Mouse (Mus musculus): Measurements from ENCODE around the gene Pdxdc1. TPM values are rescaled to one million over a fixed set of nuclear protein-coding genes. Genes with fewer than 3 reads are reported as not detected.
"Not testable (repeated sequence)": the region's sequence is repeated elsewhere in the genome, so short reads cannot be mapped to it uniquely, and the experiment has no call there.

Pdxdc1 gene
- polyA plus RNA-seq, 1 experiment from 2014 or later: 102 TPM

GRCm38 (mm10) chr16:13895740-13896139 lies 7.2 kb downstream of the Pdxdc1 start:
- Histone ChIP-seq H3K27ac (ENCODE audit: low read length) (no peak overlapping the region), H3K9ac (ENCODE audit: low read depth, low read length) (no peak overlapping the region), H3K27me3 (replicated peaks; ENCODE audit: control insufficient read depth, insufficient read depth, low read length) (no peaks in the 10 kb centered on the region), H3K4me1 (ENCODE audit: control insufficient read depth, insufficient read depth, low read length) (no peaks in the 10 kb centered on the region), H3K4me3 (ENCODE audit: low read length) (no peak overlapping the region), H3K36me3 (ENCODE audit: control insufficient read depth, insufficient read depth, low read length) (no peaks in the 10 kb centered on the region), H3K9me3 (ENCODE audit: control insufficient read depth, low read length) (no peaks in the 10 kb centered on the region), H3K4me2 (ENCODE audit: low read depth, low read length) (no peak overlapping the region)
- no peak for ATAC-seq
- 85% methylated on average over 3 of the region's 3 CpGs for WGBS

DNA sequence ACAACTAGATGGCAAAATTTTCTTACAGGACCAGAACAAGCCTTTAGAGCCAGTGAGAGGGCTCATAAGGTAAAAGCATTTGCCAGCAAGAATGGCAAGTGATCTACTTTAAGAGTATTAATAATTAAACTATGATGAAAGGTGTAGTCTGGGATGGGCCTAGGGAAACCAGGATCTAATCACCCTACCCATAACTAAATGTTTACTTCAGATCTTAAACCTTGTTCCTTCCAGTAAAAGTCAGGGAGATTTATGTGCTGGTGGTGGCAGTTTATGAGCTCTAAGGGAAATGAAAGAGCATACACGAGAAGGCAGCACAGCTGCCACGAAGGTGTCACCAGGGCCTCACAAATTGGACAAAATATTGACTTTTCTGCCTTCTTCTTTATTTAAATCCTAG lies 8.8 kb downstream of the Pdxdc1 start:
- 42% methylated on average over 2 of the region's 2 CpGs for WGBS
- peak; percentile 90 for ATAC-seq
- H3K4me3 ChIP-seq (ENCODE audit: low read length): no peak overlapping the region
- no peaks in the 10 kb centered on the region for H3K36me3 ChIP-seq (ENCODE audit: control insufficient read depth, insufficient read depth, low read length)
- no peaks in the 10 kb centered on the region for H3K4me1 ChIP-seq (ENCODE audit: control insufficient read depth, insufficient read depth, low read length)
- no peak overlapping the region for H3K9ac ChIP-seq (ENCODE audit: low read depth, low read length)
- H3K9me3 ChIP-seq (ENCODE audit: control insufficient read depth, low read length): no peaks in the 10 kb centered on the region
- H3K27ac ChIP-seq (ENCODE audit: low read length): peak overlapping the region; percentile 57
- H3K4me2 ChIP-seq (ENCODE audit: low read depth, low read length): peak overlapping the region; percentile 22; the same call in 1 of the 2 replicates
- no peaks in the 10 kb centered on the region for H3K27me3 ChIP-seq (replicated peaks; ENCODE audit: control insufficient read depth, insufficient read depth, low read length)

- no peak for ATAC-seq
- Histone ChIP-seq H3K4me2 (ENCODE audit: low read depth, low read length) (no peak overlapping the region), H3K4me3 (ENCODE audit: low read length) (no peak overlapping the region), H3K27ac (ENCODE audit: low read length) (no peak overlapping the region), H3K4me1 (ENCODE audit: control insufficient read depth, insufficient read depth, low read length) (no peaks in the 10 kb centered on the region), H3K36me3 (ENCODE audit: control insufficient read depth, insufficient read depth, low read length) (no peaks in the 10 kb centered on the region), H3K9ac (ENCODE audit: low read depth, low read length) (no peak overlapping the region), H3K9me3 (ENCODE audit: control insufficient read depth, low read length) (no peaks in the 10 kb centered on the region), H3K27me3 (replicated peaks; ENCODE audit: control insufficient read depth, insufficient read depth, low read length) (no peaks in the 10 kb centered on the region)
These were observed 10.1 kb downstream of the Pdxdc1 start for GRCm38 (mm10) chr16:13892850-13893249.

DNA sequence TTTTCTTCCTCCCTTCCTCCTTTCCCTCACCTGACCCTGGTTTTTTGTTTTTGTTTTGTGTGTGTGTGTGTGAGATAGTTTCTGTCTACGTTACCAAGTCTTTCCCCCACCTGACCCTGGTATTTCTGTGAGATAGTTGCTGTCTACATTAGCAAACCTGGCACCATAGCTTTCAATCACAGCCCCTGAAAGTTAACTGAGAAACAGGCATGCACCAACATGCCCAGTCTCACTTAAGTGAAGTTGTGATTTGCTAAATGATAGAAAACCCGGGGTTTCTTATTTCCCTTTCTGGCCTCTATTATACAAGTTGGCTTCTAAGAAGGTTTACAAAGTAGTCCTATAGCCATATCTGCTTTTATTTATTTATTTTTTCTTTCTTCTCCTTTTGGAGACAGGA lies 12.5 kb downstream of the Pdxdc1 start:
- Histone ChIP-seq H3K9me3 (ENCODE audit: control insufficient read depth, low read length) (no peaks in the 10 kb centered on the region), H3K4me3 (ENCODE audit: low read length) (no peak overlapping the region)

GRCm38 (mm10) chr16:13883094-13883774 lies 19.7 kb downstream of the Pdxdc1 start:
- Histone ChIP-seq H3K4me3 (ENCODE audit: low read length) (no peak overlapping the region), H3K4me2 (ENCODE audit: low read depth, low read length) (no peak overlapping the region), H3K27me3 (replicated peaks; ENCODE audit: control insufficient read depth, insufficient read depth, low read length) (no peaks in the 10 kb centered on the region), H3K9me3 (ENCODE audit: control insufficient read depth, low read length) (no peaks in the 10 kb centered on the region), H3K36me3 (ENCODE audit: control insufficient read depth, insufficient read depth, low read length) (no peaks in the 10 kb centered on the region), H3K27ac (ENCODE audit: low read length) (peak overlapping the region; percentile 83), H3K4me1 (ENCODE audit: control insufficient read depth, insufficient read depth, low read length) (peaks cover 5% of the 10 kb centered on the region; the same call in 1 of the 2 replicates), H3K9ac (ENCODE audit: low read depth, low read length) (no peak overlapping the region)
- ATAC-seq: peak; percentile 97
- 9% methylated on average over 3 of the region's 3 CpGs for WGBS

More for the DNA sequence above, 12.5 kb downstream of the Pdxdc1 start:
- 78% methylated on average over 2 of the region's 2 CpGs for WGBS
- Histone ChIP-seq H3K4me1 (ENCODE audit: control insufficient read depth, insufficient read depth, low read length) (no peaks in the 10 kb centered on the region), H3K9ac (ENCODE audit: low read depth, low read length) (no peak overlapping the region), H3K36me3 (ENCODE audit: control insufficient read depth, insufficient read depth, low read length) (no peaks in the 10 kb centered on the region), H3K27me3 (replicated peaks; ENCODE audit: control insufficient read depth, insufficient read depth, low read length) (no peaks in the 10 kb centered on the region), H3K27ac (ENCODE audit: low read length) (no peak overlapping the region), H3K4me2 (ENCODE audit: low read depth, low read length) (no peak overlapping the region)
- no peak for ATAC-seq

- no peaks in the 10 kb centered on the region for H3K27me3 ChIP-seq (replicated peaks; ENCODE audit: control insufficient read depth, insufficient read depth, low read length)
- no peak overlapping the region for H3K4me3 ChIP-seq (ENCODE audit: low read length)
- no peak overlapping the region for H3K9ac ChIP-seq (ENCODE audit: low read depth, low read length)
- no peaks in the 10 kb centered on the region for H3K9me3 ChIP-seq (ENCODE audit: control insufficient read depth, low read length)
- H3K36me3 ChIP-seq (ENCODE audit: control insufficient read depth, insufficient read depth, low read length): peaks cover 10% of the 10 kb centered on the region; the same call in 1 of the 2 replicates
- H3K27ac ChIP-seq (ENCODE audit: low read length): no peak overlapping the region
- 89% methylated on average over 4 of the region's 4 CpGs for WGBS
- H3K4me1 ChIP-seq (ENCODE audit: control insufficient read depth, insufficient read depth, low read length): no peaks in the 10 kb centered on the region
- H3K4me2 ChIP-seq (ENCODE audit: low read depth, low read length): no peak overlapping the region
- no peak for ATAC-seq
These were observed 27.4 kb downstream of the Pdxdc1 start for GRCm38 (mm10) chr16:13875483-13875882.

DNA sequence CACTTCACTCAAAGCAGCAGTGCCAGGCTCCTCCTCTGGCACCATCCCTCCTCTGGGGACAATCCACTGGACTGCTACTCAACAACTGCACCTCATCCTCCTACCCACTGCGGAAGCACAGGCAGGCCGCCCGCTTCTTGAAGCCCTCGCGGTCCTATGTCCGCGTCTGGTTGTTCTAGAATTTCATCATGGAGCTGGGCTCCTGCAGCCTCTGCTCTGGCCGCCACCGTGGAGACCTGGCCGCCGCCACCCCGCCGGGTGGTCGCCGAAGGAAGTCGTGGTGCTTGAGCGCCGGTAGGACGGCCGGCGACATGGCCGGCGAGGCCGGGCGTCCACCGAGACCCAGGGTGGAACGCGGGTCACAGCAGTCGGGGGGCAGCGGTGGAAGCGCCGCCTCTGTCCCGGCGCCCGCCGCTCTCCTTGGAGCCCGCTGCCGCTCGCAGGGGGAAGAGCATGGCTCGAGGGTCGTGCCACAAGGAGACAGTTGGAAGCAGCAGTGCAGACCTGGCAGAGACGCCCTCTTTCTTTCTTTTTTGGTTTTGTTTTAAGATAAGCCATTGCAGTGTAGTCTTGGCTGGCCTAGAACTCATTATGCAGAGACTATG lies 34.9 kb downstream of the Pdxdc1 start:
- 36% methylated on average over 42 of the region's 42 CpGs for WGBS
- Histone ChIP-seq H3K4me3 (ENCODE audit: low read length) (no peak overlapping the region), H3K27me3 (replicated peaks; ENCODE audit: control insufficient read depth, insufficient read depth, low read length) (no peaks in the 10 kb centered on the region), H3K9ac (ENCODE audit: low read depth, low read length) (no peak overlapping the region), H3K4me2 (ENCODE audit: low read depth, low read length) (no peak overlapping the region), H3K36me3 (ENCODE audit: control insufficient read depth, insufficient read depth, low read length) (0 out of 2 replicates have a peak, but pooled peaks cover 3% of the 10 kb centered on the region), H3K27ac (ENCODE audit: low read length) (no peak overlapping the region), H3K9me3 (ENCODE audit: control insufficient read depth, low read length) (no peaks in the 10 kb centered on the region), H3K4me1 (ENCODE audit: control insufficient read depth, insufficient read depth, low read length) (peaks cover 3% of the 10 kb centered on the region; the same call in 1 of the 2 replicates)
- 0 out of 2 replicates have a peak, but pooled peaks have one; percentile 31 for ATAC-seq

DNA sequence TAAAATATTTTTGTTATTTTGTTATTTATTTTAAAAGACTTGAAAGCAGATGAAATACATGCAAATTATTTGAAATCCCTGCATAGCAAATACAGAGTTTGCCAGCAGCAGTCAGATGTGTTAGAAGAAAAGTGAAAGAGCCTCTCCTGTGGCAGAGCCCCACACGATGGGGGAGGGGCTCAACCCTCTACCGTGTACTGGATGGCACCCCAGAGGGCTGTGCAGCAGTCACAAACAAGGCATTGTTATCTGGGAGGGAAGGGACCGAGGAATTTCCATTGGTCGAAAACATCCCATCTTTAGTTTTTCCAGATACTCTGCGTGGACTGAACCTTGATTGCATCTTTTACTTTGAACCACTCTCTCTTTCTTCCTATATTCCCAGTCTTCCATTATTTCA lies 35.5 kb downstream of the Pdxdc1 start:
- not testable (repeated sequence) for H3K27me3 ChIP-seq (replicated peaks; ENCODE audit: control insufficient read depth, insufficient read depth, low read length); H3K4me3 ChIP-seq (ENCODE audit: low read length); H3K27ac ChIP-seq (ENCODE audit: low read length); ATAC-seq; H3K9me3 ChIP-seq (ENCODE audit: control insufficient read depth, low read length); H3K4me2 ChIP-seq (ENCODE audit: low read depth, low read length); H3K4me1 ChIP-seq (ENCODE audit: control insufficient read depth, insufficient read depth, low read length); H3K36me3 ChIP-seq (ENCODE audit: control insufficient read depth, insufficient read depth, low read length); H3K9ac ChIP-seq (ENCODE audit: low read depth, low read length)
- 43% methylated on average over 5 of the region's 5 CpGs for WGBS

- no peak overlapping the region for H3K9ac ChIP-seq (ENCODE audit: low read depth, low read length)
These were observed 36.3 kb downstream of the Pdxdc1 start for GRCm38 (mm10) chr16:13866616-13867015.

More at GRCm38 (mm10) chr16:13866616-13867015, 36.3 kb downstream of the Pdxdc1 start:
- Histone ChIP-seq H3K27me3 (replicated peaks; ENCODE audit: control insufficient read depth, insufficient read depth, low read length) (no peaks in the 10 kb centered on the region), H3K27ac (ENCODE audit: low read length) (peak overlapping the region; percentile 34), H3K9me3 (ENCODE audit: control insufficient read depth, low read length) (no peaks in the 10 kb centered on the region), H3K4me2 (ENCODE audit: low read depth, low read length) (no peak overlapping the region), H3K4me1 (ENCODE audit: control insufficient read depth, insufficient read depth, low read length) (peaks cover 3% of the 10 kb centered on the region; the same call in 1 of the 2 replicates), H3K4me3 (ENCODE audit: low read length) (no peak overlapping the region), H3K36me3 (ENCODE audit: control insufficient read depth, insufficient read depth, low read length) (0 out of 2 replicates have a peak, but pooled peaks cover 3% of the 10 kb centered on the region)
- WGBS: 69% methylated on average over 5 of the region's 5 CpGs
- ATAC-seq: no peak

Data from intestine, embryonic 16.5 days (tissue).